Mouse (Mus musculus) hindbrain, embryonic 15.5 days (tissue): Measurements from ENCODE around the gene C77080. TPM values are rescaled to one million over a fixed set of nuclear protein-coding genes. Genes with fewer than 3 reads are reported as not detected.

Source experiments
- ATAC-seq: fragments of 200-750 bp; cut with Nextera tagmentation; 2 replicates; pipeline ENCODE4 v1.8.0; 2017; ENCODE audit warnings: low read depth, moderate number of reproducible peaks, moderate TSS enrichment; ENCODE audit not compliant: low FRiP score
- H3K27ac ChIP-seq: fragments of 300-500 bp; sonication (generic); replicated peaks from 2 replicates; pipeline ENCODE4 v1.5.1; 2015; ENCODE audit warnings: mild to moderate bottlenecking, inconsistent platforms
- H3K27me3 ChIP-seq: fragments of 300-500 bp; sonication (generic); 2 replicates; pipeline ENCODE4 v1.6.1; 2015; ENCODE audit warnings: control low read depth, inconsistent platforms
- H3K36me3 ChIP-seq: fragments of 300-500 bp; sonication (generic); 2 replicates; pipeline ENCODE4 v1.6.1; 2015; ENCODE audit warnings: control low read depth, inconsistent platforms
- H3K4me1 ChIP-seq: fragments of 300-500 bp; sonication (generic); replicated peaks from 2 replicates; pipeline ENCODE4 v1.6.1; 2015; ENCODE audit warnings: control low read depth, inconsistent platforms
- H3K4me2 ChIP-seq: fragments of 300-500 bp; sonication (generic); 2 replicates; pipeline ENCODE4 v1.6.1; 2015; ENCODE audit warnings: moderate library complexity, mild to moderate bottlenecking, inconsistent platforms
- H3K4me3 ChIP-seq: fragments of 300-500 bp; sonication (generic); 2 replicates; pipeline ENCODE4 v1.5.1; 2015; ENCODE audit warnings: mild to moderate bottlenecking, inconsistent platforms
- H3K9ac ChIP-seq: fragments of 300-500 bp; sonication (generic); 2 replicates; pipeline ENCODE4 v1.6.1; 2015; ENCODE audit warnings: inconsistent platforms
- H3K9me3 ChIP-seq: fragments of 300-500 bp; sonication (generic); 2 replicates; pipeline ENCODE4 v1.6.1; 2016; ENCODE audit warnings: control low read depth, inconsistent platforms
- WGBS: fragments of 180-500 bp; shearing (Covaris S2); methylation state at CpG from one replicate; pipeline ENCODE4 v1.1.7; 2015; 5-methylcytosine and 5-hydroxymethylcytosine counted together
- polyA plus RNA-seq: library from polyadenylated mRNA; unstranded; fragments of >200 nt; fragmentation: Nextera tagmentation; extraction: Ambion mirVana; gene quantifications from 2 replicates; pipeline ENCODE4 v1.2.1, GENCODE M21; 2015

The C77080 gene
- polyA plus RNA-seq, 1 experiment from 2014 or later: 8.3 TPM

GRCm38 (mm10) chr4:129247381-129248242, 13.6 kb downstream of the C77080 start:
- ATAC-seq: no peak; the same call in 1 of the 2 replicates
- Histone ChIP-seq H3K27ac (no peak overlapping the region), H3K4me3 (peak overlapping the region; percentile 42), H3K9me3 (no peaks in the 10 kb centered on the region), H3K4me1 (peaks cover 35% of the 10 kb centered on the region), H3K36me3 (no peaks in the 10 kb centered on the region), H3K27me3 (peaks cover 49% of the 10 kb centered on the region), H3K9ac (peak overlapping the region; percentile 44), H3K4me2 (peak overlapping the region; percentile 99)
- 11% methylated on average over 24 of the region's 24 CpGs for WGBS

GRCm38 (mm10) chr4:129246360-129247301, 14.6 kb downstream of the C77080 start:
- Histone ChIP-seq H3K27me3 (peaks cover 44% of the 10 kb centered on the region), H3K4me1 (peaks cover 42% of the 10 kb centered on the region), H3K4me3 (no peak overlapping the region), H3K9ac (no peak overlapping the region), H3K9me3 (no peaks in the 10 kb centered on the region), H3K27ac (no peak overlapping the region), H3K4me2 (no peak overlapping the region), H3K36me3 (no peaks in the 10 kb centered on the region)
- 44% methylated on average over 14 of the region's 15 CpGs for WGBS
- no peak for ATAC-seq

- Histone ChIP-seq H3K4me2 (no peak overlapping the region), H3K27me3 (peaks cover 29% of the 10 kb centered on the region), H3K27ac (no peak overlapping the region), H3K36me3 (no peaks in the 10 kb centered on the region), H3K9me3 (no peaks in the 10 kb centered on the region), H3K4me1 (peaks cover 36% of the 10 kb centered on the region), H3K9ac (no peak overlapping the region), H3K4me3 (no peak overlapping the region)
- 59% methylated on average over 4 of the region's 4 CpGs for WGBS
- ATAC-seq: no peak
Observed at GRCm38 (mm10) chr4:129244802-129245201, 16.4 kb downstream of the C77080 start.

- Histone ChIP-seq H3K9me3 (no peaks in the 10 kb centered on the region), H3K4me1 (peaks cover 33% of the 10 kb centered on the region), H3K36me3 (no peaks in the 10 kb centered on the region), H3K27ac (no peak overlapping the region), H3K27me3 (peaks cover 19% of the 10 kb centered on the region), H3K4me2 (no peak overlapping the region), H3K9ac (no peak overlapping the region), H3K4me3 (no peak overlapping the region)
- WGBS: 33% methylated on average over 4 of the region's 4 CpGs
- ATAC-seq: no peak
Observed at GRCm38 (mm10) chr4:129242761-129243160, 18.4 kb downstream of the C77080 start.

- ATAC-seq: no peak
- Histone ChIP-seq H3K27ac (no peak overlapping the region), H3K4me3 (no peak overlapping the region), H3K27me3 (peaks cover 14% of the 10 kb centered on the region), H3K4me2 (no peak overlapping the region), H3K9ac (no peak overlapping the region), H3K36me3 (no peaks in the 10 kb centered on the region), H3K9me3 (no peaks in the 10 kb centered on the region), H3K4me1 (peaks cover 37% of the 10 kb centered on the region)
- WGBS: 28% methylated on average over 4 of the region's 4 CpGs
Observed at GRCm38 (mm10) chr4:129242327-129242726, 18.9 kb downstream of the C77080 start.

GRCm38 (mm10) chr4:129241898-129242297, 19.3 kb downstream of the C77080 start:
- Histone ChIP-seq H3K27me3 (peaks cover 11% of the 10 kb centered on the region; the same call in 1 of the 2 replicates), H3K4me1 (peaks cover 41% of the 10 kb centered on the region), H3K36me3 (no peaks in the 10 kb centered on the region), H3K9me3 (no peaks in the 10 kb centered on the region), H3K9ac (no peak overlapping the region), H3K27ac (no peak overlapping the region), H3K4me3 (no peak overlapping the region), H3K4me2 (no peak overlapping the region)
- 20% methylated on average over 5 of the region's 7 CpGs for WGBS
- no peak for ATAC-seq

- H3K4me2 ChIP-seq: peak overlapping the region; percentile 90
- H3K9me3 ChIP-seq: no peaks in the 10 kb centered on the region
- H3K27me3 ChIP-seq: no peaks in the 10 kb centered on the region
- peak; percentile 87 for ATAC-seq
- no peaks in the 10 kb centered on the region for H3K36me3 ChIP-seq
- WGBS: 1% methylated on average over 29 of the region's 29 CpGs
- peaks cover 41% of the 10 kb centered on the region for H3K4me1 ChIP-seq
- H3K4me3 ChIP-seq: peak overlapping the region; percentile 77
- peak overlapping the region; percentile 72 for H3K9ac ChIP-seq
- H3K27ac ChIP-seq: peak overlapping the region; percentile 81
Observed at GRCm38 (mm10) chr4:129239075-129239474, 22.1 kb downstream of the C77080 start.

- WGBS: under 1% methylated on average over 22 of the region's 23 CpGs
- peak overlapping the region; percentile 77 for H3K4me3 ChIP-seq
- no peaks in the 10 kb centered on the region for H3K27me3 ChIP-seq
- peak overlapping the region; percentile 72 for H3K9ac ChIP-seq
- H3K36me3 ChIP-seq: no peaks in the 10 kb centered on the region
- peak overlapping the region; percentile 90 for H3K4me2 ChIP-seq
- peak; percentile 67 for ATAC-seq
- peaks cover 41% of the 10 kb centered on the region for H3K4me1 ChIP-seq
- no peaks in the 10 kb centered on the region for H3K9me3 ChIP-seq
- H3K27ac ChIP-seq: peak overlapping the region; percentile 81
Observed at GRCm38 (mm10) chr4:129238579-129239016, 22.6 kb downstream of the C77080 start.

- H3K9ac ChIP-seq: peak overlapping the region; percentile 72
- H3K4me1 ChIP-seq: peaks cover 41% of the 10 kb centered on the region
- no peaks in the 10 kb centered on the region for H3K27me3 ChIP-seq
- WGBS: 6% methylated on average over 21 of the region's 21 CpGs
- peak overlapping the region; percentile 90 for H3K4me2 ChIP-seq
- H3K9me3 ChIP-seq: no peaks in the 10 kb centered on the region
- no peak for ATAC-seq
- H3K27ac ChIP-seq: peak overlapping the region; percentile 81; the same call in 1 of the 2 replicates
- H3K36me3 ChIP-seq: no peaks in the 10 kb centered on the region
- peak overlapping the region; percentile 77 for H3K4me3 ChIP-seq
Observed at GRCm38 (mm10) chr4:129237843-129238441, 23.3 kb downstream of the C77080 start.

- H3K4me2 ChIP-seq: no peak overlapping the region
- 85% methylated on average over 8 of the region's 8 CpGs for WGBS
- no peaks in the 10 kb centered on the region for H3K27me3 ChIP-seq
- H3K9me3 ChIP-seq: no peaks in the 10 kb centered on the region
- H3K4me1 ChIP-seq: peaks cover 29% of the 10 kb centered on the region
- H3K9ac ChIP-seq: no peak overlapping the region
- ATAC-seq: no peak
- no peak overlapping the region for H3K27ac ChIP-seq
- H3K36me3 ChIP-seq: no peaks in the 10 kb centered on the region
- no peak overlapping the region for H3K4me3 ChIP-seq
Observed at GRCm38 (mm10) chr4:129236236-129236813, 24.9 kb downstream of the C77080 start.

GRCm38 (mm10) chr4:129235147-129235546, 26.1 kb downstream of the C77080 start:
- no peak overlapping the region for H3K9ac ChIP-seq
- peaks cover 29% of the 10 kb centered on the region for H3K4me1 ChIP-seq
- no peak overlapping the region for H3K4me2 ChIP-seq
- no peak overlapping the region for H3K4me3 ChIP-seq
- no peaks in the 10 kb centered on the region for H3K36me3 ChIP-seq
- no peaks in the 10 kb centered on the region for H3K27me3 ChIP-seq
- H3K27ac ChIP-seq: no peak overlapping the region
- H3K9me3 ChIP-seq: no peaks in the 10 kb centered on the region
- 73% methylated on average over 3 of the region's 3 CpGs for WGBS
- no peak for ATAC-seq
